Mouse (Mus musculus) Patski (cell line): ENCODE measurements around the gene Cdc42se1. TPM values are rescaled to one million over a fixed set of nuclear protein-coding genes. Genes with fewer than 3 reads are reported as not detected.

Experiments used
- ATAC-seq: fragments of 100-300 bp; one replicate; pipeline ENCODE4 v1.8.0; 2021
- CTCF ChIA-PET: fragments of 350-600 bp; sonication (Branson Sonifier 250); formaldehyde crosslinking; loops from one replicate; lab custom pipeline; 2022; ENCODE audit warnings: inconsistent platforms; lab: Charles Lee
- POLR2A ChIA-PET: fragments of 350-600 bp; sonication (Branson Sonifier 250); formaldehyde crosslinking; loops from one replicate; lab custom pipeline; 2022; ENCODE audit warnings: antibody characterized with exemption, inconsistent platforms; lab: Charles Lee
- DNase-seq: peaks from one replicate; pipeline ENCODE4 v3.0.0-alpha.2; 2011; ENCODE audit warnings: low read depth, low spot score
- H3K27me3 ChIP-seq: fragments of 371-371 bp; one replicate; pipeline ENCODE4 v1.5.1; 2021
- CTCF ChIP-seq: fragments of 100-300 bp; IDR thresholded peaks from one replicate; pipeline ENCODE4 v1.5.1; 2021
- in situ Hi-C: fragments of 300-500 bp; cut with MboI; formaldehyde crosslinking; loops from 3 replicates; pipeline ENCODE4 v1.11.1; 2018; ENCODE audit warnings: low pct_unique_long_range_greater_than_20kb, mixed read lengths
- polyA plus RNA-seq: library from polyadenylated mRNA; unstranded; gene quantifications from one replicate; pipeline ENCODE4 v1.2.3, GENCODE M21; 2021

Cdc42se1 gene
- polyA plus RNA-seq, 1 experiment from 2014 or later, result 165 TPM

DNA sequence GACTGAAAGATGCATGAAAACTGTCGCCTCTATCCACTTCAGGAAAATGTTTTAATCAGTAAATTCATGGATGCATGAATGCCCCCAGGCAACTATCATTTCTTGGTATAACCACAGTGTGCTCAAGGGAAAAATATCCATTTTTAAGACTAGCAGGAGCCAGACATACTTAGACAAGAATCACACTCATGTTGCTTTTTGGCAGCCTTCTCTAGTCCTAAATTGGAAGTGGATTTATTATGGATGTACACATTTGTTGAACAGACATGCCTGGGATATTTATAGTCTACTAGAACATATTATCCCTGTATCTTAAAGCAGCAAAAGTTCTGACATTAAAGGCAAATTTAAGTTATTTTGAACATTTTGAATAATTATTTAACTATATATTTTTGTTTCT lies 36.2 kb downstream of the Cdc42se1 start:
- no peak for TF ChIP-seq CTCF
- POLR2A ChIA-PET, result interaction anchor here (0.5 to 1.4 kb wide), 4 partner anchors 10 to 168 kb away, joined by 3 to 4 read pairs (median 4); partner anchors contain the start of gene Mindy1
- no peak for ATAC-seq
- in situ Hi-C loops, result loop anchor here (5.0 kb wide), 1 partner anchor 122 kb away; the partner anchor contains the start of gene Tnfaip8l2
- DNase-seq, result no peak
- CTCF ChIA-PET, result interaction anchor here (1.4 to 2.3 kb wide), 3 partner anchors 10 to 41 kb away, joined by 3 to 13 read pairs (median 6); no protein-coding TSS in a partner anchor
- H3K27me3 ChIP-seq, result no peaks in the 10 kb centered on the region

DNA sequence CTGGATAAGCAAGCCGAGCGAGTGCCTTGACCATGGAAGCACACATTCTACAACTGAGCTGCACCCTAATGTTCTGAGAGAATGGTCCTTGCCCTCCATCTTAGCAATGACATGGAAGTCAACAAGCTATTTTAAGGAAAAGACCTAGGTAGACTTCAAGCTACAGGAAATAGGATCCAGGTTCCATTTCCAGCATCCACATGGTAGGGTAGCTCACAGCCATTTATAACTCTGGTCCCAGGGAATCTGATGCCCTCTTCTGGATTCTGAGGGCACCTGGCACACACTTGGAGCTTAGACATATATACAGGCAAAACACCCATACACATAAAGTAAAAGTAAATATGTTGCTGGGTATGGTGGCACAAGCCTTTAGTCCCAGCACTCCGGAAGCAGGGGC lies 37.5 kb downstream of the Cdc42se1 start:
- ATAC-seq (no peak), DNase-seq (no peak)
- ChIA-PET CTCF (interaction anchor here (1.0 to 2.0 kb wide), 4 partner anchors 10 to 53 kb away, joined by 3 to 10 read pairs (median 5); no protein-coding TSS in a partner anchor), POLR2A (interaction anchor here (0.6 to 1.6 kb wide), 4 partner anchors 9 to 38 kb away, joined by 3 to 7 read pairs (median 4); partner anchors contain the start of gene Mindy1)
- TF ChIP-seq CTCF, result no peak
- in situ Hi-C loops, result loop anchor here (5.0 kb wide), 1 partner anchor 124 kb away; the partner anchor contains the start of gene Tnfaip8l2
- no peaks in the 10 kb centered on the region for H3K27me3 ChIP-seq

DNA sequence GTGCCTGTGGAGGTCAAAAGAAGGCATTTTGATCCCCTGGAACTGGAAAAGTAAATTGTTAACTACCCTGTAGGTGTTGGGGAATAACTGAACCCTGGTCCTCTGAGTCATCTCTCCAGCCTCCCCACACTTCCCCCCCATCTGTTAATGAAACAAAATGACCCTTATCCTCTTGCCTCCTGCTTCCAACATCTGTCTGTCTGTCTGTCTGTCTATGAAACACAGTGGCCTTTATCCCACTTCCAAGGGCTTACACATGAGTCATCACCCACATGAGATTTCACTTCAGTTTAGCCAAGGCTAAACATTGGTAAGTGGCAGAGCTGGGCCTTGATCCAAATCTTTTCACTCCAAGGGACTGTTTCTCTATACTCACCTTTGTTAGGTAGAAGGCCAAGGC lies 39.3 kb downstream of the Cdc42se1 start:
- ATAC-seq (no peak), DNase-seq (peak; percentile 61)
- in situ Hi-C loops, result loop anchor here (5.0 kb wide), 1 partner anchor 126 kb away; the partner anchor contains the start of gene Tnfaip8l2
- CTCF ChIA-PET, result interaction anchor here (1.4 kb wide), 1 partner anchor 29 kb away, joined by 3 read pairs; no protein-coding TSS in a partner anchor
- no peak for TF ChIP-seq CTCF
- no peaks in the 10 kb centered on the region for H3K27me3 ChIP-seq
- POLR2A ChIA-PET, result no interaction called here

DNA sequence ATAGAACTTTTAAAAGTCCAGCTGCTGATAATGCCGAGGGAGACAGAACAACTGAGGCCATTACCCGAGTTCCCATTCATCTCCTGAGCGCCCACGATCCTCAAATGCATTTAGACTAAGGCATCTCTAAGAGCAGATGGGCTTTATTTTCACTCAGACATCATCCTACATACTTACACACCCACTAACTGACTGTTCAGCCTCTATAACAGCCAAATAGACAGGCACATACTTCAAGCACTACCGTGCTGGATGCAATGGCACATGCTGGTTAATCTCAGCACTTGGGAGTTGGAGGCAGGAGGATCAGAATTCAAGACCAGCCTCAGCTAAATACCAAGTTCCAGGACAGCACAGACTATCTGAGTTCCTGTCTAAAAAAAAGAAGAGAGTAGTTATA lies 41.3 kb downstream of the Cdc42se1 start:
- ATAC-seq, result no peak
- H3K27me3 ChIP-seq, result no peaks in the 10 kb centered on the region
- in situ Hi-C loops, result loop anchor here (5.0 kb wide), 1 partner anchor 127 kb away; the partner anchor contains the start of gene Tnfaip8l2
- ChIA-PET CTCF (interaction anchor here (1.3 to 1.4 kb wide), 2 partner anchors 8 to 52 kb away, joined by 3 read pairs; partner anchors contain the start of gene Gabpb2), POLR2A (no interaction called here)
- TF ChIP-seq CTCF, result no peak
- DNase-seq, result no peak

DNA sequence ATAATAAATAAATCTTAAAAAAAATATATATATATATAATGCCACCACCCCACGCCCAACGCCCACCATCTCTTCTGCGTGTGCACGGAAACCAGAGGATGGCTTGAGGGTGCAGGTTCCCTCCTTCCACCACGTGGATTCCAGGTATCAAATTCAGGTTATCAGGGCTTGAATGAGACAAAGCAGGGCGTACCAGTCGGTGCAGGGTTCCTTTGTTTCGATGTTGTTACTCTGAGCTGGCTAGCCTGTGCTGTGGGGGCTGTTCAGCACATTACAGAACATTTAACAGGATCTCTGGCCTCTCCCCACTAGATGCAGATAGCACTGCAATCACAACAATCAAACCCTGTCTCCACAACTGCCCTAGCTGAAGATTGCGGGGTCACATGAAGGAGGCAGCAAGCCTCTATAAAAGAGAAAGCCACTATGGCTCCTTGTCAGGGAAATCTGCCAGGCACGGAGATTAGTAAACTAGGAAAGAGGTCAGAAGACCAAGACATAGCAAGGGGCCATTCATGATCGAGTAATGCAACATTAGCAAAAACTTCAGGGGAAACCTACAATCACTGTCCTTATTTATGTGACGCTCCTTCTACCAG lies 42.3 kb downstream of the Cdc42se1 start:
- ATAC-seq (no peak), DNase-seq (no peak)
- POLR2A ChIA-PET, result no interaction called here
- in situ Hi-C loops, result no loop called here
- H3K27me3 ChIP-seq, result no peaks in the 10 kb centered on the region
- TF ChIP-seq CTCF, result no peak
- CTCF ChIA-PET, result interaction anchor here (1.3 to 2.0 kb wide), 3 partner anchors 14 to 53 kb away, joined by 3 to 4 read pairs (median 3); partner anchors contain the start of genes Bnipl and Gabpb2

DNA sequence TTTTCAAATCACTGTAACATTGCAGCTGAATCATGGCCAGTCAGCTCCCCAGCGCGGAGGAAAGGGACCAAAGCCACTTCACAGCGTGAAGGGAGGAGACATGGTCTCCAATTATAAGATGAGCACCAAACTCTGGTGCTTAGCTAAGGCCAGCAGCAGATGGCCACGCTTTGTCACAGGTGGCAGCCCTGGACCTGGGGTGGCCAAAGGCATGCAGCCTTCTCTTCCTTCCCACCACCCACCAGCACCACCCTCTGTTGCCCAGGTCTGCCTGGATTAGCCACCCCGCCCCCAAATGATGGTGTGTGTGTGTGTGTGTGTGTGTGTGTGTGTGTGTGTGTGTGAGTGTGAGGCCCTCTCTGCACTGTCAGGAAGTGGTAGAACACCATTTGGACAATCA lies 44.9 kb downstream of the Cdc42se1 start:
- no peak for ATAC-seq

DNA sequence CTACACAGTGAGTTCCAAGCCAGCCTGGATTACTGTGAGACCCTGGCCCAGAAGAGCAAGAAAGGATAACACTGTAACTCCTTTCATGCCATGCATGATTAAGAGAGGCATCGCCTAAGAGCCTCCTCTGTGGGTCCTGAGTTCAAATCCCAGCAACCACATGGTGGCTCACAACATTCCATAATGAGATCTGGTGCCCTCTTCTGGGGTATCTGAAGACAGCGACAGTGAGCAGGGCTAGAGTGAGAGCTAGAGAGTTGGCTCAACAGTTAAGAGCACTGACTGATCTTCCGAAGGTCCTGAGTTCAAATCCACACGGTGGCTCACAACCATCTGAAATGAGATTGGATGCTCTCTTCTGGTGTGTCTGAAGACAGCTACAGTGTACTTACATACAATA lies 45.9 kb downstream of the Cdc42se1 start:
- ChIA-PET CTCF (interaction anchor here (0.6 to 4.3 kb wide), 3 partner anchors 11 to 115 kb away, joined by 3 to 13 read pairs (median 3); no protein-coding TSS in a partner anchor), POLR2A (interaction anchor here (0.6 kb wide), 1 partner anchor 73 kb away, joined by 8 read pairs; no protein-coding TSS in a partner anchor)
- in situ Hi-C loops, result no loop called here
- no peaks in the 10 kb centered on the region for H3K27me3 ChIP-seq
- ATAC-seq (no peak), DNase-seq (no peak)
- TF ChIP-seq CTCF, result no peak

More for the DNA sequence above, 44.9 kb downstream of the Cdc42se1 start:
- no peak for TF ChIP-seq CTCF
- no peak for DNase-seq
- ChIA-PET POLR2A (no interaction called here), CTCF (interaction anchor here (4.3 kb wide), 1 partner anchor 10 kb away, joined by 13 read pairs; no protein-coding TSS in a partner anchor)
- in situ Hi-C loops, result no loop called here
- no peaks in the 10 kb centered on the region for H3K27me3 ChIP-seq

DNA sequence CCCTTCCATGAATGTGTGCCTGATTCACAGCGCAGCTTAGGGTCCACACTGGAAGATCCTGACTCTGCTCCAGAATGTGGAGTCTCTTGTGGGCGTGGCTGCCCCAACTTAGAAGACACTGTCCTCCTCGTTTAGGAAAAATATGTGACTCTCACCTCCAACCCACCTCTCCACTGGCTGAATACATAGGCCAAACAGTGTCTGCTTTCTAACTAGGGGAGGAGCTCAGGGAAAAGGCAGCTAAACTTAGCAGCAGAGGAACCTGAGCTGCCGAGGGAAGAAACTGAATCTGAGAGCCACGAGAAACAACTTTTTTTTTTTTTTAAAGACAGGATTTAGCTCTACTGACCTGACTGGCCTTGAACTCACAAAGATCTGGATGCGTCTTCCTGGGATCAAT lies 46.6 kb downstream of the Cdc42se1 start:
- no peak for DNase-seq

DNA sequence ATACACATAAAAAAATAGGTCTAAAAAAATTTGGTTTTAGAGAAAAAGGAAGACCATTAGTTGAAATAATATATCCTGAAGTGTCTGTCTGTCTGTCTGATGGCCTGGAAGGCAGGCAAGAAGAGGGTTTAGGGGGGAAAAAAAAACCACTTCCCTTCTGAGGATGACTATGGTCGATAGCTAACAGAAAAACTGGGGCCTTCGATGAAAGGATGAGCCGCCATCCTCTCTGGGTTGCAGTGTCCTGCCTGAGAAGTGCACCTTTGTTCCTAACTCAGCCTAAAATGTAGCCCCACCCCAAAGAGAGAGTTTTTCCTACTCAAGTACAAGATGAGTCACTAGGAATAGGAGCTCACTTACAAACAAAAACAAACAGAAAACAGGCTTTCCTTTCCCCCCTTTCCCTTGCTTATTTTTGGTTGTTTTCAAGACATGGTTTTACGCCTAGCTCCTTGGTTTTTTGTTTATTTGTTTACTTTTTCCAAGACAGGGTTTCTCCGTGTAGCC lies 47.9 kb downstream of the Cdc42se1 start:
- in situ Hi-C loops, result no loop called here
- no peaks in the 10 kb centered on the region for H3K27me3 ChIP-seq
- ChIA-PET POLR2A (no interaction called here), CTCF (interaction anchor here (1.8 to 4.3 kb wide), 3 partner anchors 10 to 19 kb away, joined by 5 to 13 read pairs (median 10); no protein-coding TSS in a partner anchor)
- no peak for TF ChIP-seq CTCF
- DNase-seq (no peak), ATAC-seq (no peak)

More for the DNA sequence above, 46.6 kb downstream of the Cdc42se1 start:
- in situ Hi-C loops, result no loop called here
- no peak for ATAC-seq
- H3K27me3 ChIP-seq, result no peaks in the 10 kb centered on the region
- CTCF ChIA-PET, result interaction anchor here (0.6 to 4.3 kb wide), 7 partner anchors 9 to 116 kb away, joined by 3 to 13 read pairs (median 3); no protein-coding TSS in a partner anchor
- no peak for TF ChIP-seq CTCF
- POLR2A ChIA-PET, result interaction anchor here (0.6 to 1.0 kb wide), 2 partner anchors 10 to 74 kb away, joined by 3 to 8 read pairs; no protein-coding TSS in a partner anchor

DNA sequence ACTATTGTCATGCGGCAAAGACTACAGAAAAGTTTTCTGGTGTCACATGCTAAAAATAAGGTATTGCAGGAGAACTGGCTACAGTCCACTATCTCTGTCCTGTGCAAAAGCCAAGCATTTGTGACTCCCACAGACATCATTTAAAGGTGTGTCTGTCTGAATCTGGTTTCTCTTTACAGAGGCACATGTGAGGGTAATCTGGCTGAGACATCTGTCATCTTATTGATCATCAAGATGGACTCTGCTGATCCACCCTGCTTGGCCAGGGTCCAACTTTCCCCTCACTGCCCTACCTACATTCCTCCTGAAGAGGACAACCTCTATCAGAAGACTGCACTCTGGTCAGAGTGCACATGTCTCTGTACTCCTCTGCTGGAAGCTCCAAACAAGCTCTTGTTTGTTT lies 48.6 kb downstream of the Cdc42se1 start:
- CTCF ChIA-PET, result interaction anchor here (1.0 to 2.1 kb wide), 3 partner anchors 8 to 19 kb away, joined by 3 to 10 read pairs (median 5); no protein-coding TSS in a partner anchor
- in situ Hi-C loops, result no loop called here
- POLR2A ChIA-PET, result no interaction called here
- no peaks in the 10 kb centered on the region for H3K27me3 ChIP-seq
- TF ChIP-seq CTCF, result no peak
- DNase-seq (no peak), ATAC-seq (no peak)
